Mouse (Mus musculus): ENCODE measurements at regions not wholly inside any gene's neighbourhood (a gene's known extent, or its start where the extent isn't known, plus 50 kb on each side); places are given as distances from the start of the nearest gene placed in this dataset.

DNA sequence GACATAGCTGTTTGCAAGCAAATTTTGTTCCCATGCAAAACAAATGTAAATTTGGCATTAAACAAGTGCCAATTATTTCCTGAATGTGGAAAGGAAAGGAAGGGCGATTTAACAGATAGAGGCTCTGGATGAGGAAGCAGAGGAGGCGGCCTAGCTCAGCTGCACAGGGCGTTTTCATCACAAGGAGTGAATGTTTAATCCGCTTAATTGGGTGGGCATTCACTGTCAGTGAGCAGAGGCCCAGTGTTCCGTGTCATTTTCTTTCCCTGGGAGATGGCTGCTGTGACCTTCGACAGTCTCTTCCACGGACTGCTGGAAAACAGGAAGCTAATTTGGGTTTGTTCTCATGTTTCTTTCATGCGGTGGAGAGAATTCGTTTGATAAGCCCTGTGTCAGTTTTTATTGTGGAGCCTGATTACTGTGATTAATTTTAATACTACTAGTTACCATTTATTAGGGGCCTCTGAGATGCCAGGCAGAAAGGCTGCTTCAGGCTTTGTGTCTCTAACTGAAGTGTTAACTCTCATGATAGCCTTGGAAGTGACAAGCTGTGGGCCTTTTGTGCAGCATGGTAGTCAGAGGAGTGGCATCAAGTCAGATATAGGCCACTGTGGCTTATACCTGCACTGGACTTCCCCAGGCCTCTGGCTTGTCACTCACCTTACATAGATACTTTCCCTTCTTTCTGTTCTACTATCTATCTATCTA, 700.6 kb upstream of the Tmpo start:
- no peak overlapping the region for H3K4me2 ChIP-seq (ENCODE audit: low read depth)
- no peaks in the 10 kb centered on the region for H3K79me2 ChIP-seq (ENCODE audit: control insufficient read depth, insufficient read depth)
- H3K4me3 ChIP-seq = no peak overlapping the region
- H3K27me3 ChIP-seq (ENCODE audit: control insufficient read depth, insufficient read depth, insufficient read length) = no peaks in the 10 kb centered on the region
- no peak overlapping the region for H3ac ChIP-seq (ENCODE audit: control insufficient read depth, insufficient read length)
- TF ChIP-seq REST (IDR thresholded peaks at IDR 0.05; ENCODE audit: insufficient read depth, insufficient read length) (no peak), POLR2A (IDR thresholded peaks at IDR 0.05; ENCODE audit: insufficient read length, low read depth) (no peak), E2F4 (IDR thresholded peaks at IDR 0.05; ENCODE audit: insufficient read depth) (no peak), CEBPB (IDR thresholded peaks at IDR 0.05; ENCODE audit: insufficient read depth, poor library complexity, severe bottlenecking) (no peak), TCF12 (IDR thresholded peaks at IDR 0.05; ENCODE audit: insufficient read depth, poor library complexity, severe bottlenecking) (no peak), TCF3 (IDR thresholded peaks at IDR 0.05; ENCODE audit: insufficient read length, low read depth) (no peak), MYOD1 (IDR thresholded peaks at IDR 0.05; ENCODE audit: control insufficient read depth in 1 of 3, insufficient read length in 2 of 3, low read depth in 2 of 3) (no peak), MAX (IDR thresholded peaks at IDR 0.05; ENCODE audit: low read depth) (no peak), SRF (IDR thresholded peaks at IDR 0.05; ENCODE audit: control insufficient read depth, insufficient read length, low read depth) (no peak), POLR2AphosphoS2 (IDR thresholded peaks at IDR 0.05; ENCODE audit: insufficient read length, low read depth) (no peak), USF1 (IDR thresholded peaks at IDR 0.05; ENCODE audit: low read depth) (no peak), MYOG (IDR thresholded peaks at IDR 0.05; ENCODE audit: control insufficient read depth in 1 of 3, insufficient read depth in 1 of 3, insufficient read length in 2 of 3, low read depth in 2 of 3) (no peak)
- no peaks in the 10 kb centered on the region for H3K36me3 ChIP-seq (ENCODE audit: control insufficient read depth, insufficient read depth)

- Histone ChIP-seq H3K27me3 (ENCODE audit: control insufficient read depth, insufficient read depth, insufficient read length) (no peaks in the 10 kb centered on the region), H3K4me2 (ENCODE audit: low read depth) (no peak overlapping the region), H3K79me2 (ENCODE audit: control insufficient read depth, insufficient read depth) (no peaks in the 10 kb centered on the region), H3K4me3 (no peak overlapping the region), H3K36me3 (ENCODE audit: control insufficient read depth, insufficient read depth) (no peaks in the 10 kb centered on the region), H3ac (ENCODE audit: control insufficient read depth, insufficient read length) (no peak overlapping the region)
- TF ChIP-seq TCF3 (IDR thresholded peaks at IDR 0.05; ENCODE audit: insufficient read length, low read depth) (no peak), POLR2A (IDR thresholded peaks at IDR 0.05; ENCODE audit: insufficient read length, low read depth) (no peak), CEBPB (IDR thresholded peaks at IDR 0.05; ENCODE audit: insufficient read depth, poor library complexity, severe bottlenecking) (no peak), POLR2AphosphoS2 (IDR thresholded peaks at IDR 0.05; ENCODE audit: insufficient read length, low read depth) (no peak), SRF (IDR thresholded peaks at IDR 0.05; ENCODE audit: control insufficient read depth, insufficient read length, low read depth) (no peak), REST (IDR thresholded peaks at IDR 0.05; ENCODE audit: insufficient read depth, insufficient read length) (no peak), MAX (IDR thresholded peaks at IDR 0.05; ENCODE audit: low read depth) (no peak), MYOD1 (IDR thresholded peaks at IDR 0.05; ENCODE audit: control insufficient read depth in 1 of 3, insufficient read length in 2 of 3, low read depth in 2 of 3) (no peak)
Measured at GRCm38 (mm10) chr10:91875450-91875849, 694.3 kb upstream of the Tmpo start.

GRCm38 (mm10) chr10:91871244-91871643, 690.1 kb upstream of the Tmpo start:
- Histone ChIP-seq H3K4me2 (ENCODE audit: low read depth) (no peak overlapping the region), H3K36me3 (ENCODE audit: control insufficient read depth, insufficient read depth) (no peaks in the 10 kb centered on the region), H3K4me3 (no peak overlapping the region), H3ac (ENCODE audit: control insufficient read depth, insufficient read length) (no peak overlapping the region), H3K27me3 (ENCODE audit: control insufficient read depth, insufficient read depth, insufficient read length) (no peaks in the 10 kb centered on the region), H3K79me2 (ENCODE audit: control insufficient read depth, insufficient read depth) (no peaks in the 10 kb centered on the region)
- no peak for TF ChIP-seq TCF12 (IDR thresholded peaks at IDR 0.05; ENCODE audit: insufficient read depth, poor library complexity, severe bottlenecking)
- no peak for TF ChIP-seq USF1 (IDR thresholded peaks at IDR 0.05; ENCODE audit: low read depth)
- no peak for TF ChIP-seq TCF3 (IDR thresholded peaks at IDR 0.05; ENCODE audit: insufficient read length, low read depth)
- TF ChIP-seq SRF (IDR thresholded peaks at IDR 0.05; ENCODE audit: control insufficient read depth, insufficient read length, low read depth) = no peak
- TF ChIP-seq POLR2AphosphoS2 (IDR thresholded peaks at IDR 0.05; ENCODE audit: insufficient read length, low read depth) = no peak
- no peak for TF ChIP-seq CEBPB (IDR thresholded peaks at IDR 0.05; ENCODE audit: insufficient read depth, poor library complexity, severe bottlenecking)
- TF ChIP-seq REST (IDR thresholded peaks at IDR 0.05; ENCODE audit: insufficient read depth, insufficient read length) = no peak
- TF ChIP-seq MYOG (IDR thresholded peaks at IDR 0.05; ENCODE audit: control insufficient read depth in 1 of 3, insufficient read depth in 1 of 3, insufficient read length in 2 of 3, low read depth in 2 of 3) = no peak
- TF ChIP-seq POLR2A (IDR thresholded peaks at IDR 0.05; ENCODE audit: insufficient read length, low read depth) = no peak
- TF ChIP-seq E2F4 (IDR thresholded peaks at IDR 0.05; ENCODE audit: insufficient read depth) = no peak
- no peak for TF ChIP-seq MYOD1 (IDR thresholded peaks at IDR 0.05; ENCODE audit: control insufficient read depth in 1 of 3, insufficient read length in 2 of 3, low read depth in 2 of 3)
- no peak for TF ChIP-seq MAX (IDR thresholded peaks at IDR 0.05; ENCODE audit: low read depth)

- Histone ChIP-seq H3ac (ENCODE audit: control insufficient read depth, insufficient read length) (no peak overlapping the region), H3K36me3 (ENCODE audit: control insufficient read depth, insufficient read depth) (no peaks in the 10 kb centered on the region), H3K27me3 (ENCODE audit: control insufficient read depth, insufficient read depth, insufficient read length) (no peaks in the 10 kb centered on the region), H3K79me2 (ENCODE audit: control insufficient read depth, insufficient read depth) (no peaks in the 10 kb centered on the region), H3K4me2 (ENCODE audit: low read depth) (no peak overlapping the region), H3K4me3 (no peak overlapping the region)
- TF ChIP-seq MAX (IDR thresholded peaks at IDR 0.05; ENCODE audit: low read depth) = no peak
- no peak for TF ChIP-seq POLR2AphosphoS2 (IDR thresholded peaks at IDR 0.05; ENCODE audit: insufficient read length, low read depth)
- TF ChIP-seq SRF (IDR thresholded peaks at IDR 0.05; ENCODE audit: control insufficient read depth, insufficient read length, low read depth) = no peak
- no peak for TF ChIP-seq USF1 (IDR thresholded peaks at IDR 0.05; ENCODE audit: low read depth)
- TF ChIP-seq TCF3 (IDR thresholded peaks at IDR 0.05; ENCODE audit: insufficient read length, low read depth) = no peak
- TF ChIP-seq MYOG (IDR thresholded peaks at IDR 0.05; ENCODE audit: control insufficient read depth in 1 of 3, insufficient read depth in 1 of 3, insufficient read length in 2 of 3, low read depth in 2 of 3) = no peak
- TF ChIP-seq POLR2A (IDR thresholded peaks at IDR 0.05; ENCODE audit: insufficient read length, low read depth) = no peak
- TF ChIP-seq TCF12 (IDR thresholded peaks at IDR 0.05; ENCODE audit: insufficient read depth, poor library complexity, severe bottlenecking) = no peak
Measured at GRCm38 (mm10) chr10:91858711-91859595, 677.8 kb upstream of the Tmpo start.

Data from myocyte (in vitro differentiated cells).